Mouse (Mus musculus): ENCODE data around the gene Zbtb5. TPM values are rescaled to one million over a fixed set of nuclear protein-coding genes. Genes with fewer than 3 reads are reported as not detected.

The Zbtb5 gene
- polyA plus RNA-seq, 1 experiment from 2014 or later = 22.9 TPM

DNA sequence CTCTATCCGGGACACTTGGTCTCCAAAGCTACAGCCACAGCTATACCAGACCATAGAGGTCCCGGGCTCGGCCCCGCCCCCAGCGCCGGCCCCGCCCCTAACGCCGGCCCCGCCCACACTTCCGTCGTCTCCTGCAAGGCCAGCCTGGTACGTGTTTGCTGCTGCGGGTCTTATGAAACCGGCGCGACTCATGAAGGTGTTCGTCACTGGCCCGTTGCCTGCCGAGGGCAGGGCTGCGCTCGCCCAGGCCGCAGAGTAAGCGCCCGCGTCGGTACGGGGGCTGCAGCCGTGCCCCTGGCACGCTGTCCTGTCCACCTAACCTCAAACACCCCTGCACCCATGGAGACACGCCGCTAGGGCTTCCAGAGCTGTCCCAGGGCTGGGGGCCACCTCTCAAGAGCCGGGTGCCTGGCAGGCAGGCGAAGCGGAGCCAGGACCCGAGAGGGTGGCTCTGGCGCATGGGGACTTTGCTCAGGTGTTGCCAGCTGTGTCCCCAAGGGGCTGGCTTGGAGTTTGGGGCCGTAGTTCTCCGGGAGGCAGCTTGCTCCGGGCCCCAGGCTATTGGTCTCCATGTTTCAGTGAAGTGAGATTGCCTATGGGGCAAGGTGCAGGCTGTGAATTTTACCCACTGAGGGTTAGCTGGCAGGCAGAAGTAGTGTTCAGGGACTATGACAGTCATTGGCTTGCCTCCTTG, 30.8 kb downstream of the Zbtb5 start, which contains the start of gene Grhpr:
Grhpr (plus strand) TSS at position 116 of the 694 bp plus-strand sequence.
- H3K4me1 ChIP-seq = peaks cover 26% of the 10 kb centered on the region
- no peaks in the 10 kb centered on the region for H3K9me3 ChIP-seq (replicated peaks)
- WGBS = 0% methylated on average over 40 of the region's 40 CpGs
- peak; percentile 89 for ATAC-seq (ENCODE audit: insufficient number of reproducible peaks, low FRiP score, low TSS enrichment, low read depth)
- H3K4me2 ChIP-seq (replicated peaks) = peak within 1 kb of the TSS; percentile 92
- peaks cover 16% of the 10 kb centered on the region for H3K36me3 ChIP-seq
- no peaks in the 10 kb centered on the region for H3K27me3 ChIP-seq
- H3K9ac ChIP-seq = peak within 1 kb of the TSS; percentile 66
- H3K27ac ChIP-seq (replicated peaks) = peak within 1 kb of the TSS; percentile 82
- H3K4me3 ChIP-seq (replicated peaks) = peak within 1 kb of the TSS; percentile 72

DNA sequence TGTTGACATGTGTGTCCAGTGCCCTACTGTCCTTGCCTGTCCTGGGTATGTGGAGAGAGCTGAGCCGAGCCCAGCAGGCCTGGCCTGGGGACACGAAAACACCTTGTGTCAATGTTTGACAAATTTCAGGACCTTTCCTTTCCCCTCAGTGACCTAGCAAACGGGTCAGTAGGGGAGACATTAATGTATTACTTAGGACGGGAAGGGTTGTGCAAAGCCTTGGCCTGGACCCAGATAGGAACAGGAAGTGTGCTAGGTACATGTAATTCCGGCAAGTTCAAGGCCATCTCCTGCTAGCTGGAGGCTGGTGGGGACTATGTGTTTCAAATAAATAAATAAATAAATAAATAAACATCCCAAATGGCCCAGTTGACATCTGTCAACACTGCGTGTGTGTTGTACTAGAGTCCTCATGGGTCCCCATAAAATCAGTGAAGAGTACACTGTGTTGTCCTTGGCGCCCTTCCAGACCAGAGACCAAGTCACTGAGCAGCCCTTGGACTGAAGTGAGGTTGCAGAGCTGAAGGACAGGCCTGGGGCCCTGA, 32.3 kb downstream of the Zbtb5 start:
- no peaks in the 10 kb centered on the region for H3K9me3 ChIP-seq (replicated peaks)
- no peak overlapping the region for H3K4me3 ChIP-seq (replicated peaks)
- 74% methylated on average over 7 of the region's 7 CpGs for WGBS
- peaks cover 5% of the 10 kb centered on the region; the same call in 1 of the 2 replicates for H3K36me3 ChIP-seq
- no peak overlapping the region for H3K4me2 ChIP-seq (replicated peaks)
- no peaks in the 10 kb centered on the region for H3K27me3 ChIP-seq
- no peak overlapping the region for H3K27ac ChIP-seq (replicated peaks)
- H3K9ac ChIP-seq = no peak overlapping the region
- peaks cover 26% of the 10 kb centered on the region for H3K4me1 ChIP-seq
- no peak for ATAC-seq (ENCODE audit: insufficient number of reproducible peaks, low FRiP score, low TSS enrichment, low read depth)

DNA sequence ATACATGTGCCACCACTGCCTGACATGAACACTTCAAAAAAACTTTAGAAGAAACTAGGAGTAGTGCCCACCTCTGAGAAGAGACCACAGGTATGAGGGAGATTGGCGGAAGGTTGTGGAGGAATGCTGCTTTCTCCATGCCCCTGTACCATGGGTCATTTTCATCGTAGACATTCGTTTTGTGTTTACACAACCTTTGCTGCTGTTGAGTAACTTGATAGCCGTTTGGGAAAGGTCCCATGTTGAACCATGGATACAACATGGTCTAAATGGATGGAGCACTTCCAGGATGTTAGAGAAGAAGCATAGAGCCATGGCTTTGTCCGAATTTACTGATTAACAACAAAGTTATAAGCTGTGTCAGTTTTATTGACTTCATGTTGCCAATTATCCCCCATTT, 34.0 kb downstream of the Zbtb5 start:
- H3K36me3 ChIP-seq = no peaks in the 10 kb centered on the region
- H3K27ac ChIP-seq (replicated peaks) = no peak overlapping the region
- no peaks in the 10 kb centered on the region for H3K27me3 ChIP-seq
- H3K9ac ChIP-seq = no peak overlapping the region
- 64% methylated on average over 5 of the region's 5 CpGs for WGBS
- H3K4me1 ChIP-seq = peaks cover 36% of the 10 kb centered on the region
- H3K4me2 ChIP-seq (replicated peaks) = no peak overlapping the region
- ATAC-seq (ENCODE audit: insufficient number of reproducible peaks, low FRiP score, low TSS enrichment, low read depth) = no peak
- H3K9me3 ChIP-seq (replicated peaks) = no peaks in the 10 kb centered on the region
- H3K4me3 ChIP-seq (replicated peaks) = no peak overlapping the region

DNA sequence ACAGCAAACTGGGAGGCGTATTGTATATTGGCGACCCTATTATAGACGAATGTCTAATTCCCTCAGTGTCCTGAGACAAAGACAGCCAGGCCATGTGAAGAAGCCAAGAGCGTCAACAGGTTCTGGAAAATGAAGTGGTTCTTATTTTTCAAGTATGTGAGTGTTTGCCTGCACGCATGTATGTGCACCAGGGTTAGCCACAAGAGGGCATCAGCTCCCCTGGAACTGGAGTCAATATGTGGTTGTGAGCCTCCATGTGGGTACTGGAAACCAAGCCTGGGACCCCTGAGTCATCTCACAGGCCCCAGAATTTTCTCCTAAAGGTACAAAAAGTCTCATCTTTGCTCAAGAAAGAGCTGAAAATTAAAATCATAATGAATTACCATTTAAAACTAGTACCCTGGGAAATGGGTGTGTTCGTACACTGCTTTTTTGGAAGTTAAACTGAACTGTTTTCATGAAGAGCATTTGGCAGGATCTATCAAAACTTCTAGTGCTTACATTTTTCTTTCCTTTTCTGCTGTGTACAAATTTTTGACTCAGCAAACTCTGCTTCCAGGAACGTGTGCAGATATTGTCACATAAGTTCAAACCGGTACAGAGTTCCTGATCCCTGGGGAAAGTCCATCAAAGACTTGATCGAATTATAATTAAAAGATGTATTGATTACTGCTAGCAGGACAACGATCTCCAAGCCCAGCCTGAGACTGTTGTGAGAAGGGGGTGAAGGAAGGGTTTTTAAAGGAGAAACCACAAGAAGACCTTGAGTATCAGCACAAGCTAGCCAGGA, 35.1 kb downstream of the Zbtb5 start:
- Histone ChIP-seq H3K27ac (replicated peaks) (no peak overlapping the region), H3K27me3 (no peaks in the 10 kb centered on the region), H3K4me3 (replicated peaks) (no peak overlapping the region), H3K9me3 (replicated peaks) (no peaks in the 10 kb centered on the region), H3K36me3 (no peaks in the 10 kb centered on the region), H3K4me1 (peaks cover 26% of the 10 kb centered on the region), H3K9ac (no peak overlapping the region), H3K4me2 (replicated peaks) (no peak overlapping the region)
- 87% methylated on average over 10 of the region's 10 CpGs for WGBS
- no peak for ATAC-seq (ENCODE audit: insufficient number of reproducible peaks, low FRiP score, low TSS enrichment, low read depth)

DNA sequence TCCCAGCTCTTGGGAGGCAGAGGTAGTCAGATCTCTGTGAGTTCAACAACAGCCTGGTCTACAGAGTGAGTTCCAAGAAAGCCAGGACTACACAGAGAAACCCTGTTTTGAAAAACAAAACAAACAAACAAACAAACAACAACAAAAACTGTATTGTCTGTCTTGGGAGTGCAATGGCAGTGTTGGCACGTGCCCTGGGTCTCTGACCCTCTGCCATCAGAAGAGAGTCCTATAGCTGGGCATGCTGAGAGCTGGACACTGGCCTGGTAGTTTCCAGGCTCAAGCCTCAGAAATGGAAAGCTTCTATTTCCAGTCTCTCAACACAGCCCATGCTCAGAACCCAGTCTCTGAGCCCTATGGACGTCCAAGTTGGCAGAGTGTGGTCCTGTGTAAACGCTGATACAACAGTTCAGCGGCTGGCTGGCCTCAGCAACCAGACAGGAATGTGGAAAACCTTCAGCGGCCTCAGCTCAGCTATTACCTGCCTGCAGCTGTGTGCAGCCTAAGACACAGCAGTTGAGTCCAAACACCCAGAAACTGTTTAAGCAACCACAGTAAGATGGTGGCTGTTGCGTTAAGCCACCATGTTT, 36.1 kb downstream of the Zbtb5 start:
- ATAC-seq (ENCODE audit: insufficient number of reproducible peaks, low FRiP score, low TSS enrichment, low read depth) = no peak
- Histone ChIP-seq H3K9me3 (replicated peaks) (no peaks in the 10 kb centered on the region), H3K27me3 (no peaks in the 10 kb centered on the region), H3K4me3 (replicated peaks) (no peak overlapping the region), H3K4me1 (peaks cover 19% of the 10 kb centered on the region), H3K27ac (replicated peaks) (no peak overlapping the region), H3K9ac (no peak overlapping the region), H3K36me3 (no peaks in the 10 kb centered on the region), H3K4me2 (replicated peaks) (no peak overlapping the region)
- 78% methylated on average over 6 of the region's 6 CpGs for WGBS

DNA sequence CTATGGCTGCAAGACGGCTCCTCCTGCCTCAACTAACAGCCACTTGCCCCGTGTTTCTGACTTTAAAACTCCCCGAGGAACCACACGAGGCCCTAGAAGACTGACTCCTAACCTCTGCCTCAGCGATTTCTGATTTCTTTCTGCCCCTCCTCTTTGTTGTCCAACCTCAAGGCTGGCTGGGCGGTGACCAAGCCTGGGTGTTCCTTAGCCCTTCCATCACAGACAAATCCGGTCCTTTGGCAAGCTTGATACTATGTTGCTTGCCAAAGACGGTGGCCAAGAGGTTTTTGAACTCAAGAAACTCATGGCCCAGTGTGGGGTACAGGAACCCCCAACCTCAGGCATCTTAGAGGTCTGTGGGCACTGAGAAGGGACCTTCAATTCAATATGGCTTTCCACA, 37.9 kb downstream of the Zbtb5 start:
- Histone ChIP-seq H3K4me1 (peaks cover 12% of the 10 kb centered on the region), H3K9me3 (replicated peaks) (no peaks in the 10 kb centered on the region), H3K4me2 (replicated peaks) (no peak overlapping the region), H3K36me3 (no peaks in the 10 kb centered on the region), H3K27ac (replicated peaks) (no peak overlapping the region), H3K27me3 (no peaks in the 10 kb centered on the region), H3K9ac (no peak overlapping the region), H3K4me3 (replicated peaks) (no peak overlapping the region)
- WGBS = 73% methylated on average over 8 of the region's 8 CpGs
- no peak for ATAC-seq (ENCODE audit: insufficient number of reproducible peaks, low FRiP score, low TSS enrichment, low read depth)

DNA sequence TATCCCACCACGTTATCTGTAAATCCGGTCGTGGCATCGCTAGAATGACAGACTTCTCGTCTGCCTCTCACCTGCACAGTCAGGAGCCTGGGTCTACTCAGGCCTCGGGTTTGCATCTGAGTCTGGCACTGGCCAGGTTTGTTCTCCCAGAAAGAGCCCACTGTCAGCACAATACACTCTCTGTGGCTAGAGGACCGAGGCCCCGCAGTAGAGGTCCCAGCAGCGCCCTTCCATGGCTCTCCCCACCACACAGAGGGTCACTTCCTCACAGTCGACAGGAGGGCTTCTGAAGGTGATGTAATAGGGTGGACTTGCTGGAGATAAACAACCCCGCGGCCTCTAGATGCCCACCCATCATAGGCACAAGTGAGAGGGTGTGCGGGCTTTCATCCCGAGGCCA, 38.3 kb downstream of the Zbtb5 start:
- peak overlapping the region; percentile 21; the same call in 1 of the 2 replicates for H3K4me3 ChIP-seq (replicated peaks)

DNA sequence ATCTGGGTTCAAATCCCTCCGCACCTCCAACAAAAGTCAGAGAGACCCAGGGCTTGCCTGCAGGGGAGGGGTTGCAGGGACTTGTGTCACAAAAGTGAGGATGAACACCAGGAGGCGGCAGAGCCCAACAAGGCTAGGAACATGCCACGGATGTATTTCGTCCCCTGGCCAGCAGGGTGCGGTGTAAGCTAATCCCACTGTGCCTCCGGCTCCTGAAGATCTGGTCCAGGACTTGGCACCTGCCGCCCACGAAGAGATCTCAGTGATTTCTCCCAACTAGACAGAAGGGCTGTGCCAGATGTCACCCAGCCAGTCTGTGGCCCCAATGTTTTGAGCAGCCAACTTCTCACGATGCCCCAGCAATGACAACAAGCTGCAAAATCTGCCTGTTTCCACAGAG, 38.8 kb downstream of the Zbtb5 start:
- WGBS = 11% methylated on average over 9 of the region's 9 CpGs
- H3K4me3 ChIP-seq (replicated peaks) = peak overlapping the region; percentile 21; the same call in 1 of the 2 replicates
- H3K4me2 ChIP-seq (replicated peaks) = peak overlapping the region; percentile 37
- peaks cover 12% of the 10 kb centered on the region for H3K4me1 ChIP-seq
- no peaks in the 10 kb centered on the region for H3K27me3 ChIP-seq
- no peaks in the 10 kb centered on the region for H3K9me3 ChIP-seq (replicated peaks)
- H3K36me3 ChIP-seq = no peaks in the 10 kb centered on the region
- no peak overlapping the region for H3K9ac ChIP-seq
- no peak for ATAC-seq (ENCODE audit: insufficient number of reproducible peaks, low FRiP score, low TSS enrichment, low read depth)
- H3K27ac ChIP-seq (replicated peaks) = no peak overlapping the region

More for the DNA sequence above, 38.3 kb downstream of the Zbtb5 start:
- peaks cover 12% of the 10 kb centered on the region for H3K4me1 ChIP-seq
- no peak overlapping the region for H3K9ac ChIP-seq
- no peaks in the 10 kb centered on the region for H3K9me3 ChIP-seq (replicated peaks)
- no peak for ATAC-seq (ENCODE audit: insufficient number of reproducible peaks, low FRiP score, low TSS enrichment, low read depth)
- no peaks in the 10 kb centered on the region for H3K27me3 ChIP-seq
- no peaks in the 10 kb centered on the region for H3K36me3 ChIP-seq
- H3K27ac ChIP-seq (replicated peaks) = no peak overlapping the region
- WGBS = 43% methylated on average over 14 of the region's 14 CpGs
- H3K4me2 ChIP-seq (replicated peaks) = peak overlapping the region; percentile 37

DNA sequence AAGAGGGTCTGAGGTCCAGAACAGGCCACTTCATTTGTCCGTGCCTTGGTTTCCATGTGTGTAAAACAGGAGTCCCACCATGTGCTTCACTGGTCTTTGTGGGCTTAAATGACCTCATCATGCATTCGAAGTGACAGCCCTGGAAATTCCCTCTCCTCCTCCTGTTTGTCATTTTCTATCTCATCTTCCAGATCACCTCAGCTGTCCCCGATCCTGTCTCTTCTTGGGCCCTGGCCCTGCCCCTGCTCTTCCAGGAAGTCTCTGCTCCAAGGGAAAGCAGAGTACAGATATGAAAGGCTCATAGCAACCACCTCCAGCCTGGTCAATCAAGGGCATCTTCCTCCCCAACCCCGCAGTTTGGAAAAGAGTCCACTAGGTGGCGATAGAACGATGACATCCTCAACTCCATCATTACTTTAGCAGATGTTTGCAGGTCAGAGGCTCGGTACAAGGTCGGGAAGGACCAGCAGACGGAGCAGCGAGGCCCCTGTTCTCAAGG, 41.6 kb downstream of the Zbtb5 start:
- no peak overlapping the region for H3K9ac ChIP-seq
- no peak for ATAC-seq (ENCODE audit: insufficient number of reproducible peaks, low FRiP score, low TSS enrichment, low read depth)
- H3K4me2 ChIP-seq (replicated peaks) = no peak overlapping the region
- H3K27ac ChIP-seq (replicated peaks) = no peak overlapping the region
- peaks cover 12% of the 10 kb centered on the region for H3K4me1 ChIP-seq
- H3K9me3 ChIP-seq (replicated peaks) = no peaks in the 10 kb centered on the region
- 21% methylated on average over 10 of the region's 10 CpGs for WGBS
- no peak overlapping the region for H3K4me3 ChIP-seq (replicated peaks)
- no peaks in the 10 kb centered on the region for H3K36me3 ChIP-seq
- no peaks in the 10 kb centered on the region for H3K27me3 ChIP-seq

DNA sequence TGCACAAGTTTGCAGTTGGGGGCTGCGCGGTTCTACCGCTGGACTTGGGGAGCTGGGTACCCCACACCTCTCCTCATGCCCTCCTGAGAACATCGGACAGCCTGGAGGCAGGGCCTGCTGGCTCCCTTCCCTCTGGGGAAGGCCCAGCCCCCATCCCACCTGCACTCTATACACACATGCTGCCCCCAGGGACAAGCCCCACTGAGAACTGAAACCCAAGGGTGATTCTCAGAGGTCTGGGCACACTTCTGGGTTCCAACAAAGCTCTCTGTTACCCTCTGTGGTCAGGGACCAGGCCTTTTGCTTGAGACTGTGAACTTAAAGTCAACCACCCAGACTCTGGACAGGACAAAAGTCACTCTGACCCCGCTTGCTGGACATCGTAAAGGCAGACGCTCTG, 42.2 kb downstream of the Zbtb5 start:
- H3K36me3 ChIP-seq = no peaks in the 10 kb centered on the region
- no peak for ATAC-seq (ENCODE audit: insufficient number of reproducible peaks, low FRiP score, low TSS enrichment, low read depth)
- no peak overlapping the region for H3K4me3 ChIP-seq (replicated peaks)
- no peak overlapping the region for H3K9ac ChIP-seq
- 91% methylated on average over 7 of the region's 7 CpGs for WGBS
- no peak overlapping the region for H3K4me2 ChIP-seq (replicated peaks)
- H3K27me3 ChIP-seq = no peaks in the 10 kb centered on the region
- no peaks in the 10 kb centered on the region for H3K9me3 ChIP-seq (replicated peaks)
- H3K4me1 ChIP-seq = peaks cover 12% of the 10 kb centered on the region
- no peak overlapping the region for H3K27ac ChIP-seq (replicated peaks)

DNA sequence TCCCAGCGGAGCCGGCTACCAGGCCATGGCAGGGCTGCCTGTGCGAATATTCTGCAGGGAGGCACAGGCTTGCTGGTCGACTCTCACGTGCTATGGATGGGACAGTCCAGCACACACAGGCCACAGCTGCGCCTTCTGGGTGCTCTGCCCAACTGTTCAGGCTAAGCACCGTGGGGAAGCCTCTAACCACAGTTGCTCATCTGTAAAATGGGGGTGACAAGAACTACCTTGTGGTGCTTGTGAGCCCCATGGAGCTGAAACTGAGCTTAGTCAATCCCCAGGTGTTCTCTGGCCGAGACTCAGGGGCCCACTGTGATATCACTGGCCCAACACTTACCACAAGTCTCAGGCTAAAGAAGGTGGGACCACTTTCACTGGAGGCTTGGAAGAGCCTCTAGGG, 44.8 kb downstream of the Zbtb5 start:
- H3K9me3 ChIP-seq (replicated peaks) = no peaks in the 10 kb centered on the region
- H3K36me3 ChIP-seq = no peaks in the 10 kb centered on the region
- H3K27me3 ChIP-seq = no peaks in the 10 kb centered on the region
- no peak overlapping the region for H3K9ac ChIP-seq
- no peak for ATAC-seq (ENCODE audit: insufficient number of reproducible peaks, low FRiP score, low TSS enrichment, low read depth)
- no peak overlapping the region for H3K4me2 ChIP-seq (replicated peaks)
- 84% methylated on average over 8 of the region's 8 CpGs for whole genome bisulfite sequencing
- H3K4me3 ChIP-seq (replicated peaks) = no peak overlapping the region
- H3K4me1 ChIP-seq = no peaks in the 10 kb centered on the region
- H3K27ac ChIP-seq (replicated peaks) = no peak overlapping the region
